Mouse (Mus musculus): Measurements from ENCODE around the gene Ciart.
"Not testable (repeated sequence)": the region's sequence is repeated elsewhere in the genome, so short reads cannot be mapped to it uniquely, and the experiment has no call there.

The Ciart gene

DNA sequence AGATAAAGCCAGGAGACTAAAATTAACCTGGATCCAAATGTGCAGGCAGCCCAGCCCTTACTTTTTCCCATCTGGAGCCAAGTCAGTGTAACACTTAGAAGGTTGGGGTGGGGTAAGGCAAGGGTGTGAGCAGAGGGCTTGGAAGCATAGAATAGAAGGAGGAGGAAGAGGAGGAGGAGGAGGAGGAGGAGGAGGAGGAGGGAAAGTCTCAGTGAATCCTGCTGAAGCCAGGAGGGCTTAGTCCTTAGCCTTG is 20.2 kb upstream of the Ciart start:
- in situ Hi-C loops (cut with MboI; ENCODE audit: low sequenced_read_pairs) = no loop called here

DNA sequence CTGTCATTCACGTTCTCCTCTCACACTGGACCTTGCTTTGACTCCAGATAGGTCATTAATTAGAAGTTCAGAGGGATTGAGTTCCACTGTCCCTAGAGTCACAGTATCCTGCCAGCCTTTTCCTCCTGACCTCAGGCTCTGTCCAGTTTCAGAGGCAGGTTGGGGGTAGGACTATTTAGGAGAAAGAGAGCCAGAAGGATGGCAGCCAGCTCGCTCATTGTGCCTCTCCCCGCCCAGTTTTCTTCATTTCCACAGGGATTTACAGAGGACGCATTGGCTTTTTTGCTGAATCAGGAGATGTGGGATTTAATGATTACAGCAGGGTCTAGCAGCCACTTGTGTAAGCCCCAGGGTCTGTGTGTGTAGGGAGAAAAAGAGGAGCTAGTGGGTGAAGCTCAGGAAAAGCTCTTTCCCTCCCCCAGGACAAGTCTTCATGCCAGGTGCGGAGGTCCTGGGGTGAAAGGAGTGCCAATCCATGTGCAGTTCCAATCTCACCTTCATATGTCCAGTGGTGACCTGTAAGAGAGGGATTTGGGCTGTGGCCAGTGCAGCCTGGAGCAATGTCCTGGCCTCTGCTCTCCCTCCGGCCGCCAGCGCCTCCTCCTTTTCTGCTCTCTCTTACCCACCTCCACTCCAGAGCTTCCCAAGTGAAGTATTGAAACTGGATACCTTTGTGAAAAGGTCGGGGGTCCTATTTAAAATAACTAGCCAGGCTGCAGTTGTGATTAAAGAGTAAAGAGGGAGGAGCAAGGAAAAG is 19.7 kb upstream of the Ciart start:
- in situ Hi-C loops (cut with MboI; ENCODE audit: low sequenced_read_pairs) = no loop called here

DNA sequence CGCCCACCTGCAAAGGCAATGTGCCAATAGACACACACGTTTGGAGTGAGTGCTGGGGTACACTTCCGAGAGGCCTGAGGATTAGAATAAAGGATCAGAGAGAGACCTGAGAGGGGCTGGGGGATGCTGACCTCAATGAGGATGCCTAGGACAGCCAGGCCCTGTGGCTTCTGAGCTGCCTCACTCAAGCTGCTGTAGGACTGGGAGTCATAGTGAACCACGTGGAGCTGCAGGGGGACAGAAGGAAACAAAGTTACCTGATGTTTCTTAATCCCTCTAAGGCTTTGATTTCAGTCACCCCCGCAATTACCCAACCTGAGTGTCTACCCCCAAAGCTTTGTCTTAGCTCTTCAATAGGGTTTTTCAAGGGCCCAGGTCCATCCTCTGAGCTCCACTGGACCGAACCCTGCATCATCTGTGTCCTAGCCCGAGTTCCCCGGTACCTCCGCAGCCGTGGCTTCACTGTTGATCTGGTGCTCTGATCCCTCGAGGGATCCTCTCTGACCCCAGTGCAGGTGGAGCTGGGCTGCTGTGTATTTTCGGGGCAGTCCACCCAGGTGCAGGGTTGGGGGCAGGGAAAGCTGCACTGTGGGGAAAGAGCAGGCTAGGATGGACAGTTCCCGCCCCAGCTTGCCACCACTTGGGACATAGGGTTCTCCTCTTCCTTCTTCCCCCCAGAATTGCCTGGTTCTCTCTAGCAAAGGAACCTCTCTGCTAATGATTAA is 17.9 kb upstream of the Ciart start:
- in situ Hi-C loops (cut with MboI; ENCODE audit: low sequenced_read_pairs) = no loop called here

- in situ Hi-C loops (cut with MboI; ENCODE audit: low sequenced_read_pairs) = not testable (repeated sequence)
Measured at GRCm38 (mm10) chr3:95895501-95895900, 13.4 kb upstream of the Ciart start.

DNA sequence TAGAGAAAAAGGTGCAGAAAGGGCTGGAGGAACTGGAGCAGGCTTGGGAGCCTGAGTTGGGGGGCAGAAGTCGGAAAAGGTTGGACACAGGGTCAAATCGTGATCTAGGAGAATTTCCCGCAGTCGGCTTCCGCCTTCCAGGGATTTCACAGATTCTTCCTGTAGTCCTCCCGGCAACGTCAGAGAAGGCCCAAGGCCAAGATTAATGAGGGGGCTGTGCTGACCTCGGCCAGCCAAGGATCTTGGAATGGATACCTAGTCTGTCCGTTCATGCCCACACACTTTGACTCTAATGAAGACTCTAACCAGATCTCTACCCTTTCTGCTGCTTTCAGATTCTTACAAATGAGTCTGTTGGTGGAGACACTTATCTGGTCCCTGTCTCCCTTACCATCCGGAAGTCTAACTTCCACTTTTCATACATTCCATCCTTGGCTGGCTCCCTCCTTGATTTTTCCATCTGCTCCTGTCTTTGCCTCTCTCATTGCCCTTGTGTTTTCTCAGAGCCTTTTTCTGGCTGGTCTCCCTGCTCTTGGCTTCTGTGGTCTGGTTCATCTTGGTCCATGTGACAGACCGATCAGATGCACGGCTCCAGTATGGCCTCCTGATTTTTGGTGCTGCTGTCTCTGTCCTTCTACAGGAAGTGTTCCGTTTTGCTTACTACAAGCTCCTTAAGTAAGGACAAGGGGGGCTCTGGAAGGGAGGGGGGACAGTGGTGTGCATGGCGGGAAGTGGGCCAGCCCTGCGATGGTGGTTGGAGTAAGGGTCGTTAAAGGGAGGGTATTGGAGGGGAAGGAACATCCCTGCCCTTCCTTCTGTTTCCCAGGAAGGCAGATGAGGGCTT is 12.5 kb upstream of the Ciart start:
- in situ Hi-C loops (cut with MboI; ENCODE audit: low sequenced_read_pairs) = no loop called here

DNA sequence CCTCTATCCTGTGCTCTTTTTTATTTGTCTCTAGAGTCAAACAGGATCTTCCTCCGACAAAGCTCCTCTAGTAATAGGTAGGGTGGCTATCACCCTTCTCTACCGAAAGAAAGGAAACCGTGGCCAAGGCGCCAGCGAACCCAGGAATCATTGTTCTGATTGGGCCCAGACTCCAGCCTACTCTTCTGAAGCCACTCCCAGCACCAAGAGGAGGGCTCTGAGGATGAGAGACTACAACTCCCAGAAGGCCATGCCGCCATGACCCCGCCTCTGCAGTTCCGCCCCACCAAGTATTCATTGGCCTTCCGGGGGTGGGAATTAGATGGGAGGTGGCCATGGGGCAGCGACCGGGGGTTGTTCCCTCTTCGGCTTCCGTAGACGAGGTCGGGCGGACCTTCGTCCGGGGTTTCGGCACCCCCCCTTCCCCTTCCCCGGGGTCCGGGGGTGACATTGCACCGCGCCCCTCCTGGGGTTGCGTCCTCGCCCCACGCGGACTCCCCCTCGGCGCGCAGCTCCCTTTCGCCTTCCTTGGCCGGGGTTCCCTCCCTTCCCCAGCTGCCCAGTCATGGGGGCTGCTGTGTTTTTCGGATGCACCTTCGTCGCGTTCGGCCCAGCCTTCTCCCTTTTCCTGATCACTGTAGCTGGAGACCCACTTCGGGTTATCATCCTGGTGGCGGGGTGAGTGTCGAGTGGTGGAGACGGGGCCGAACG is 11.7 kb upstream of the Ciart start, which contains the start of gene Aph1a:
Gene Aph1a, plus strand, starts transcription at position 364 of the 711 bp plus-strand sequence.
- in situ Hi-C loops (cut with MboI; ENCODE audit: low sequenced_read_pairs) = not testable (repeated sequence)

- in situ Hi-C loops (cut with MboI; ENCODE audit: low sequenced_read_pairs) = no loop called here
Measured at GRCm38 (mm10) chr3:95893126-95893525, 11.1 kb upstream of the Ciart start.

DNA sequence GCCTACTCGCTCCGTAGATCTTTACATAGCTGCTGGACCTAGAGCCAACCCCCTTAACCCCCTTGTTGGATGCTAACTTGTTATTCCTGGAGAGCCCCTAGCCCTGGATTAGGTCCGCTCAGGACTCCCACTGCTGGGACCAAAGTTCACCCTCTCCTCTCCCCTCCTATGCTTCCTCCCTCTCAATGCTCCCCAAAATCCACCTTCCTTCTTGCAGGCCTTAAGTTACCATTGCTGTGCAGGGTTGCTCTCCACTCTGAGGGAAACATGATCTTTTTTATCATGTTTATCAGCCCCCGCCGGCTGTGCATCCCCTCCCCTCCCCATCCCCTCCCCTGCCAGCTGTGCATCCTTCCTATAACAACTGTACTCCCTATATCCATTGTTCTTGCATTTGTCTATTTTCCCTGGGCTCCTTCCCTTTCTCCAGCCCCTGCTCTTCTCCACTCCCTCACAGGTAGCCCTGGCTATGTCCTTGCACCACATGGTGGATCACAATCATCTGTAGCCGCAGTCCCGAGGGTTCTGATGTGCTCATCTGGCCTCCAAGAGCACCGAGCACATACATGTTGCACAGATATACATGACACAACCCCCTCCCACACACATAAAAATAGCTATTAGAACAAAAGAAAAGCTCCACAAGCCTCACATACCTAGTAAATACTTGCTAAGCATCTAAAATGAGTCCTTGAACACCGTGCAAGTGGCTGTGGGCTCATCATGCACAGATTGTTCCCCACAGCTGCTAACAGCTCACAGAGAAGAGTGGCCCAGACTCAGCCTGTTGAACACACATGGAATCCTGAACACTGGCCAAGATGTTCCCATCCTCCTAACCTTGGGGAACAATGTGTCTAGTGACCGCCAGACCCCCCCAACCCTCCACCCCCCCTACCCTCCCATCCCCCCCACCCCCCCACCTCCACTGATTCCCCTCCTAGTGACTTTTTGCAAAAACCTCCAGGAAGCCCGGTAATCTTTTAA is 10.3 kb upstream of the Ciart start:
- in situ Hi-C loops (cut with MboI; ENCODE audit: low sequenced_read_pairs) = no loop called here

GRCm38 (mm10) chr3:95891211-95892065 is 9.4 kb upstream of the Ciart start, which contains the start of gene BC028528:
Gene BC028528 (minus strand): TSS chr3:95892005.
- in situ Hi-C loops (cut with MboI; ENCODE audit: low sequenced_read_pairs) = no loop called here

- in situ Hi-C loops (cut with MboI; ENCODE audit: low sequenced_read_pairs) = no loop called here
Measured at GRCm38 (mm10) chr3:95889664-95890063, 7.6 kb upstream of the Ciart start.

GRCm38 (mm10) chr3:95887596-95887995 is 5.5 kb upstream of the Ciart start:
- in situ Hi-C loops (cut with MboI; ENCODE audit: low sequenced_read_pairs) = no loop called here

DNA sequence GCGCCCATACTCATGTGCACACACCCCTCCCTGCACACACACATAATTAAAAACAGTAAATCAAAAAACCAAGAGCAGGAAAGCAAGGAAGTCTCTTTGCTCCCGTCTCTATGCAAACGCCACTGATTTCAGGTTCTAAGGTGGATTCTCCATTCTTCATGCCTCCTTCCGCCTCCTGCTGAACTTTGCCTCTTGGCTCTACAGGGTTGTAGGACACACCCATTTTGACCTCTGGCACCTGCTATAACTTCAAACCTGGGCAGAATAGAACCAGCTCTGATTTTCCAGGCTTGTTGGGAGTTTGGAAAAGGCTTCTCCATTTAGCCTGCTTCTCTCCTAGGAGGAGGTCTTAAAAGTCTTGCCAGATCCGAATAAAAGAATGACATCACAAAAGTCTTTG is 2.3 kb upstream of the Ciart start:
- in situ Hi-C loops (cut with MboI; ENCODE audit: low sequenced_read_pairs) = no loop called here

DNA sequence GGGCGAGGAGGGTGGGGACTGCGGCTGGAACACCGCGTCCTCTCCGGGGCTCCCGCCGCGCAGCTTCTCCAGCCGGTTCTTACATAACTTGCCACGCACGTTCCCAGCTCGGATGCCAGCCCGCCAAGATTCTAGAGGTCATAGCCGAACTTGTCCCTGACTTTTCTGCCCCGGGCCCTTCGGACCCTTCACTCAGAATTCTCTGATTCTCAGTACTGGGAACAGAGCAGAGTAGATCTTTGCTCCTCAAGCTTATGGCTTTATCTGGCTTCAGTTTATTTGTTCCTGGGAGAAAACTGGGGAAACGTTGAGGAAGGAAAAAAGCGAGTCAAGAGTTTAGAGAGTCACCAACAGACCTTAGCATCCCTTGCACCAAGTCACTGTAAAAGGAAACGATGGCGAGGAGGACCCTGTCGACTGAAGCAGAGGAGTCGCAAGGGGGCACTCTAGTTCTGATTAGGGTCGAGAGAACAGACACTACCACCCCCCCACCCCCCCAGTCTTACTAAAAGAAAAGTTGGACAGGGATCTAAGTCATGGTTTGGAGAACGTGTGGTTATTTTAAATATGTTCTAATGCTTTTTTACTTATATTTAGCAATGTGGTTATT is 870 bp upstream of the Ciart start:
- in situ Hi-C loops (cut with MboI; ENCODE audit: low sequenced_read_pairs) = no loop called here

- in situ Hi-C loops (cut with MboI; ENCODE audit: low sequenced_read_pairs) = no loop called here
Measured at GRCm38 (mm10) chr3:95879063-95879462, 3.0 kb downstream of the Ciart start.

DNA sequence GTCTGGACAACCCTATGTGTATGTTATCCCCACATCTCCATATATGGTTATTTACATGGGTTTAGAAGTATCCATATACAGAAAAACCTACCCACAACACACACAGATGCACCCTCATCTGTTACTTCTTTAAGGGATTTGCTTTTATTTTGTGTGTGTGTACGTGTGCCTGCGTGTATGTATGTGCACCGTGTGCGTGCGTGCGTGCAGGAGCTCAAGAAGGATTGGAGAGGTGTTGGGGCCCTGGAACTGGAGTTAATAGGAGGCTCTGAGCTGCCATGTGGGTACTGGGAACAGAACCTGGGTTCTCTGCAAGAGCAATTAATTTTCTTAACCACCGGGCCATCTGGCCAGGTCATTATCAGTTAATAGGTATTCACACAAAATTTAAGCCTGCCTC is 10.0 kb downstream of the Ciart start:
- in situ Hi-C loops (cut with MboI; ENCODE audit: low sequenced_read_pairs) = no loop called here

- in situ Hi-C loops (cut with MboI; ENCODE audit: low sequenced_read_pairs) = no loop called here
Measured at GRCm38 (mm10) chr3:95871392-95871867, 10.6 kb downstream of the Ciart start, which contains the start of gene Mrps21. Gene Mrps21 (minus strand): TSS chr3:95871519.

DNA sequence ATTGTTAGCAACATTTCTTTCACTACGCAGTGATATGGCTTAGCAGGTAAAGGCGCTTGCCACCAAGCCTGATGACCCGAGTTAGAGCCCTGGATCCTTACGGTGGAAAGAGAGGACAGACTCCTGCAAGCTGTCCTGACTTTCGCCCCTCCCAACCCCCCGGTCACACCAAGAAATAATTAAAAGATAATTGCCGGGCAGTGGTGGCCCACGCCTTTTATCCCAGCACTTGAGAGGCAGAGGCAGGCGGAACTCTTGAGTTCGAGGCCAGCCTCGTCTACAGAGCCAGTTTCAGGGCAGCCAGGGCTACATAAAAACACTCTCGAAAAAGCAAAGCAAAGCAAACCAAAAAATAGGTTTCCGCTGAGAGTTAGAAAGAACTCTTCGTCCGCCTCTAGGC is 11.1 kb downstream of the Ciart start:
- in situ Hi-C loops (cut with MboI; ENCODE audit: low sequenced_read_pairs) = no loop called here

GRCm38 (mm10) chr3:95867408-95867807 is 14.6 kb downstream of the Ciart start:
- in situ Hi-C loops (cut with MboI; ENCODE audit: low sequenced_read_pairs) = no loop called here
